Mouse (Mus musculus): ENCODE results near the gene Notch1.

DNA sequence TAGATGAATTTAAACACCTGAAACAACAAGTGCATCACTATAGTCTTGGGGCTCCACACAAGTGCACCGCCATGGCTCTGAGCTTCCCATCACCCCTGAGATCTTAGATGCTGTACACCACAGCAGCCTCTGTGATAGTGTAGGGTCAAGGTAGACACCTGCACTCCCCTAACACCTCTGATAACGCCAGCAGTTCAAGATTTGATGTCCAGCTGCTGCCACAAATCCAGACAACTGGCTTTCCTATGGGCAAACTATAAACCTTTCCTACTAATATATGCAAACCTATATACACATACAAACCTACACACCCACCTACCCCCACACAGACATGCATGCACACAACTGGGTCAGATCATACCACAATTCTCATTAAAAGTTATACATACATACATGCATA lies 91.9 kb downstream of the Notch1 start:
- TF ChIP-seq EP300 (IDR thresholded peaks at IDR 0.05; ENCODE audit: low read depth) (no peak), CTCF (IDR thresholded peaks at IDR 0.05; ENCODE audit: low read depth) (no peak)

Measured in liver, postnatal 0 days (tissue).